Mouse (Mus musculus): ENCODE measurements around the gene Fosl1.

GRCm38 (mm10) chr19:5494314-5494713 is 47.0 kb downstream of the Fosl1 start:
- TF ChIP-seq POLR2A (IDR thresholded peaks at IDR 0.05; ENCODE audit: insufficient read length, low read depth) (no peak), TCF3 (IDR thresholded peaks at IDR 0.05; ENCODE audit: insufficient read length, low read depth) (no peak), MAX (IDR thresholded peaks at IDR 0.05; ENCODE audit: low read depth) (no peak)

All from myocyte (in vitro differentiated cells).